Mouse (Mus musculus): ENCODE measurements around the gene Nckipsd.

GRCm38 (mm10) chr9:108809188-108809587 lies 1.0 kb downstream of the Nckipsd start:
- TF ChIP-seq CTCF (IDR thresholded peaks at IDR 0.05; ENCODE audit: borderline replicate concordance, insufficient read depth, low read depth, low read length) (no peak), POLR2A (IDR thresholded peaks at IDR 0.05; ENCODE audit: borderline replicate concordance, insufficient read depth, low read length) (no peak)
